Mouse (Mus musculus): ENCODE results near the gene Zc3h15. TPM values are rescaled to one million over a fixed set of nuclear protein-coding genes. Genes with fewer than 3 reads are reported as not detected.

The Zc3h15 gene
- total RNA-seq, 2 experiments from 2014 or later = 145 to 151 TPM

DNA sequence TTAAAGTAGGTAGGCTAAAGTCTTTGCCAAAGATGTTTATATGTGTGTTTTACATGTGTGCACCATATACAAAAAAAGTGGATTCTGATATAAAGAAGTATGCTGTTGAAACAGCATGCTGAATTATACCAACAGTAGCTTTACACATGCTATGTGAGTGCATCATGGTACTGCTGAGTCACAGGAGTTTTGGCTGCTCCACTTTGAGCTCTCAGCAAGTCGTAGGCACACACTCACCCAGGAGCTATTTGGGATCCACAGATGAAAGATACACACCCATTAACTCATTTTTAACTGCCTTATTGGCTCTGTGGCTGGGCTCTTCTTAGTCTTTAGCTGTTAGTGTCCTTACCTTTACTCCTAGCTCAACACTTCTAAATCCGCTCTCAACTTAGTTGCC, 27.6 kb downstream of the Zc3h15 start:
- intact Hi-C loops (cut with DNase I) = no loop called here
- peak in 1 of 2 experiments; percentile 68 for DNase-seq (ENCODE audit: low spot score in 2 of 2)

DNA sequence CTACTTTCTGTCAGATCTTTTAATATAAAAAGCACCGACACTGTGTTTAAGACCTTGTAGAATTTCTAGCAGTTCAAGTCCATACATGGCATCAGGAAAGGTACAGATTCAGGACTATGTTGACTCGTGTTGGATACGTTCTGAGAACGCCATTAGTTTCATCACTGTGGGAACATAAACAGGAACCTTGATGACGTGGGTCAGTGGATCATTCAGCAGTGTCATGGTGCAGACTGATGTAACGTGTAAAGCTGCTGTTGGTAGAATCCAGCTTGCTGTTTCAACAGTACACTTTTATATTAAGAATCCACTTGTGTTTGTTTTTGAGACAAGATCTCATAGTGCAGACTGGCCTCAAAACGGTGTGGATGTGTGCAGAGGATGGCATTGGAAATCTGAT, 28.8 kb downstream of the Zc3h15 start:
- intact Hi-C loops (cut with DNase I) = no loop called here
- DNase-seq (ENCODE audit: low spot score in 2 of 2) = no peak

DNA sequence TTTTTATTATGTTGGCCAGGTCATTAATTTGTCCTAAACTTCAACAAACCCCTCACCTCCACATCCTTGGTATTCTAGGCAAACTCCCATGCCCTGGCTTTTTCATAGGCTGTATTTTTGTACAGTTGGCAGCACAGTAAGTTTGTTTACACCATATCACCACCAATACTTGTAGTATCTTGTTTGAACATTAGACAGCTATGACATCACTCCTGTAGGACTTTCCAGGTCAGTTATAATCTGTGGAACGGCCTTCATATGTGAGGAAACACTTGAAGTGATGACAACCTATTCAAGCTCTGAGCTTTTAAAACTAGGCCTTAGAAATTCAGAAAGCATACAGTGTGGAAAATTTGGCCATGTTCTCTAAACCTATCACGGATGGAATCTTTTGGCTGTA, 29.6 kb downstream of the Zc3h15 start:
- intact Hi-C loops (cut with DNase I) = no loop called here
- no peak for DNase-seq (ENCODE audit: low spot score in 2 of 2)

DNA sequence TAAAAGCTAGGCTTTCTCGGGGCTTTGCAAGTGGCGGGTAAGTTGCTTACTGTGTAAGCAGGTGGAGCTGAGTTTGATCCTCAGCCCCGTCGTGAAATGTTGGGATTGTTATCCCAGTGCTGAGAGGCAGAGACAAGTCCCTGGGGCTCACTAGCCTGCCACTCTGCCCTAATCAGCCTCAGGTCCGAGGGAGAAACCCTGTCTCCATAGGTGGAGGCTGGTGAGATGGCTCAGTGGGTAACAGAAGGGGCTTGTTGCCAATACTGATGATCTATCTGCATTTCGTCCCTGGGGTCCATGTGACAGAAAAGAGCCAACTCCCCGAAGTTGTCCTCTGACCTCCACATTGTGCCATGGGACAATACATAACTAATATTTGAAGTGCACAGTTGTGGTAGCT, 30.2 kb downstream of the Zc3h15 start:
- intact Hi-C loops (cut with DNase I) = no loop called here

DNA sequence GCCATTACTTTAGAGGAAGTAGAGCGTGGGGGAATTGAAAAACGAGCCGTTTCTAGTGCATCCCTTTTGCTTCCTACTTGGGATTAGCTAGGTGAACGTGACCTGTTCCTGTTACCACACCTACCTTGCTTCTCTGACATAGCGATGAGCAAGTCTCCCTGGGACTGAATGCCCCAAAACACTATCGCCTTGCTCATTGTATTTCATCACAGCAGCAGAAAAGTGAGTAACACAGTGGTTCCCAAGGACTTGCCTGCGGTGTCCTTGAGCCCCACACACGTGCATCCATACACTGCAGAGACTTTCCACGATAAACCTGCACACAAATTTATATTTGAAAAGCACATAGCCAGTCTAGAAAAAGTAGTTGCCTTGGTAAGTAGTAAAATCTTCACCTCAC, 30.7 kb downstream of the Zc3h15 start:
- intact Hi-C loops (cut with DNase I) = no loop called here
- DNase-seq (ENCODE audit: low spot score in 2 of 2) = no peak

More for the DNA sequence above, 30.2 kb downstream of the Zc3h15 start:
- no peak for DNase-seq (ENCODE audit: low spot score in 2 of 2)

DNA sequence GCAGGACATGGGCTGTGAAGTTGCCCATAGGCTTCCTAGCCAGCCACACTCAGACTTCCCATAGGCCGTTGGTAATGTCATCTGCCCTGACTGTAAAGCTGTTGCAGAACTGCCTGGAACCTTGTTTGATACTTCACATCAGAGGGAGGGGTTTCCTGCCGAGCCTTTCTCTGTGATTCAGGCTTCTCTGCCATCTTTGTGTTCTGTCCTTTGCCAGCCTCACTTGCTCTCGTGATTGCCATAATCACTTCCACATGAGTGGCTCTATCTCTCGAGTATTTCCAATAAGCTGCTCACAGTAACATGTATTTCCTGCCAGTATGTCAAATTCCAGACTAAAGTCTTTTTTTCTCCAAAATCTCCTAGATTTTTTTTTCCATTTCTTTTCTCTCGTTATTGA, 31.4 kb downstream of the Zc3h15 start:
- no peak for DNase-seq (ENCODE audit: low spot score in 2 of 2)
- intact Hi-C loops (cut with DNase I) = no loop called here

DNA sequence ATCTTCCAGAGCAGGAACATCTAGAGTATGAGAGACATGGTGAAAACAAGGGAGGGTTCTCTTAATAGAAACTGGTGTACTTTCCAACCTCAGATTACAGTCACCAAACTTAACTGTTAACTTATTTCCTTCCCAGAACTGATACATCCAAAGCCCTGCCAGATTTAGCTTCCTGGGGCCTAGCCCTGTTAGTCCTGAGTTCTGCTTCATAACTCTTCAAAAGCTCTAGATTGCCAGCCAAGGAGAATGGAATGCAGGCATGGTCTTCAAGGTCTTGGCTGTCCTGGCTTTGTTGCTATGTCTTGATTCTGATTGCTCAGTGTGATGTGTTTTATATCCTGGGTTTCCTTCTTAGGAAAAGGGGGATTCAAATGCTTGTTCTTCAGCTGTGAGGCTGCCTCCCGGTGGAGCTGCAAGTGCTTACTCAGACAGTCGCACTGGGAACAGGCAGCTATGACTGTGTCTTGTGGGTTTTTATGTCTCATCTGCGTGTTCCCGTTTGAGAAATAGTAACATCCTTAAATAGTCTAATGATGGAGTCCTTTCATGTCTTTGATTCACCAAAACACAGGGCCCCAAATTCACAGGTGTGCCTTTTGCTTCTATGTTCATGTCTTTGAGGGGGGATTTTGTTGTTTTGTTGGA, 32.1 kb downstream of the Zc3h15 start:
- DNase-seq (ENCODE audit: low spot score in 2 of 2) = peak in 1 of 2 experiments; percentile 15
- intact Hi-C loops (cut with DNase I) = no loop called here

DNA sequence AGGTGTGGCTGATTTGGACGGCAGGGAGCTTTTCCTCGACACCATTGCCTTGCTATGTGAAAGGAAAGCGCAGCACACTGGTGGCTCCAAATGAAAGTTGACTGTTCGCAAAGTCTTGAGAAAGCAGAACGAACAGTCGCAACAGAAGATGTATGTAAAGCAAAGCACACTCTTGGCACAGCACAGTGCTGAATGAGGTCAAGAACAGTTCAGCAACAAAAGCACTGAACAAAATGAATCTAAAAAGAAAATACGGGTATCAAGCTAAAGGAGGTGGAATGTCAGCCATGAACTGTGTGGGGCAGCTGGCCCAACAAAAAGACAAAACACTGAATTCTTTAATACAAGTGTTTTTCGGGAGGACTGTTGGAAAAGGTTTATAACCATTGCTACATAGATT, 37.1 kb downstream of the Zc3h15 start:
- intact Hi-C loops (cut with DNase I) = no loop called here
- DNase-seq (ENCODE audit: low spot score in 2 of 2) = no peak

DNA sequence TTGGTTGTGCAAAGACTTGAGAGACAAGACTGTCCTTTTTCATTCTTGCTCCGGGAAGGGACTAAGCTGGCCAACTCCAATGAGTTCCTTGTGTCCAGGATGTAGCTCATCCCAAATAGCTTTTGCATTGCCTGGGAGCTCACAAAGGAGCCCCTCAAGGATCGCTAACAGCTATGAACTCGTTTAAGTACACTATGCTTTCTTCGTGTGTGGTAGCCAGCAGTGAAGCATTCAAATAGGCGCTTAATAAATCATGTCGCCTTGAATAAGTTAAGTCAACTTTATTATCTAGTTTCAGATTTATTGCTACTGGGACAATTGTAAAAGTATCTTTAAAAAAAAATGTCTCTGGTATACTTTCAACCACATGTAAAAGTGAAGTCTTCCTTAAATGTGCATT, 37.5 kb downstream of the Zc3h15 start:
- intact Hi-C loops (cut with DNase I) = no loop called here
- no peak for DNase-seq (ENCODE audit: low spot score in 2 of 2)

DNA sequence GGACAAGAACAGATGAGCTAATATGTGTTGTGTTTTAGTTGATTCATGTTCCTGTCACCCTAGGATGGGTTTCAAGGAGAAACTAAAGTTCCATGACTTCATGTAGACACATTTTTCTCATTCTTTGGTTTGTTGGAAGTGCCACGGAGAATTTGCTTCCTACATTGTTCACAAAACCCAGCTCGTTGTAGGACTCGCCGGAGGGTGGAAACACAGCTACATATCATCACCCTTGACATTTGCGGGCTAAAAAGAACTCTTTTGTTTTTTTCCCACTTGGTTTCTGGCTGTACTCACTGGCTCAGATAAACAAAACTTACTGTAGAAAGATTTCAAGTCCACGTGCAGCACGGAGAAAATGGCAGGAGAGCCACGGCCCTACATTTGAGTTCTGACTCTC, 38.0 kb downstream of the Zc3h15 start:
- no peak for DNase-seq (ENCODE audit: low spot score in 2 of 2)
- intact Hi-C loops (cut with DNase I) = no loop called here

DNA sequence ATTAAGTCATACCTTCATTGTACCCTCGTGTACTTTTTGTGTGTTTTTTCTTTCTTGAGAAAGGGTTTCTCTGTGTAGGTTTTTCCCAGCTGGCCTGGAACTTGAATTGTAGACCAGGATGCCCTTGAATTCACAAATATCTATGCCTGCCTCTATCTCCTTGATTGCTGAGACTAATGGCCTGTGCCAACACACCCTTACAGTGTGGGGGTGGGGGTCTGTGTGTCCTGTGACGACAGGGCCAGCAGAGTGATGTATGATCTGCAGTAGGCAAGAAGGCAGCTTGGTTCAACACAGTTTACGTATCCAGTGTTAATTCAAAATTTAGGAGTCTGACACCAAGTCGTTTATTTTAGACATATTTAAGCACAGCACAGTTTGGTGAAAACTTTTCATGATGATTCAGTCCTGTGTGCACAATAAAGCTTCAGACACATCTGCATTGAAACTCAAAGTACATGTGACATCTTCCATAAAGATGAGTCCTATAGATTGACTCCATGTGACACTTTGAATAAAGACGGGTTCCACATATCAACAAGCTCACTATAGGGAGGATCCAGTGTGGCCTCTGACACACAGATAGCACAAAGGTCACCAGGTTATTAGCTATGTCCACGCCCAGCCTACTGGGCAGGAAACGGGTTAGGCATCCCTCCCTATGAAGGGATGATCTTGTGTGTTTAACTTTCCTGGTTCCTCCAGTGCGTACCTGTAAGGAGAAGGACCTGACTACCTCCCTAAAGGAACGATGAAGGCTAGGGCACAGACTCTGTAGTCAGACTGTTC, 39.7 kb downstream of the Zc3h15 start:
- no peak for DNase-seq (ENCODE audit: low spot score in 2 of 2)
- intact Hi-C loops (cut with DNase I) = no loop called here

DNA sequence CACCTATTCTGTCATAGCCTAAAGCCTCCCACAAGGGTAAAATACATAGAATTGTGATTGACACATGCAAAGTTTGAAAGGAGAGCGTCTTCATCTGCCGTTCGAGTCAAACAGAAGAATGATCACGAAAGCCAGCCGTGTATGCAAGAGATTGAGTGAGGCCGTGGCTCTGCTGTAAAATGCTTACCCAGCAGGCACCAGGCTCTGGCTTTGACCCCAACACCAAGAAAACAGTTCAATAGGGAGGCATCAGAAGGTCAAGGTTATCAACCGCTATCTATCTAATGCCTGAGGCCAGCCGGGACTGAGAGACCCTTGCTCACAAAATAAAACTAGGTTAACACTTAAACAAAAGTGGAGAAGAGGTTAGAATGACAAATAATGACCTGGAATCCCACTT, 40.5 kb downstream of the Zc3h15 start:
- DNase-seq (ENCODE audit: low spot score in 2 of 2) = no peak
- intact Hi-C loops (cut with DNase I) = no loop called here

DNA sequence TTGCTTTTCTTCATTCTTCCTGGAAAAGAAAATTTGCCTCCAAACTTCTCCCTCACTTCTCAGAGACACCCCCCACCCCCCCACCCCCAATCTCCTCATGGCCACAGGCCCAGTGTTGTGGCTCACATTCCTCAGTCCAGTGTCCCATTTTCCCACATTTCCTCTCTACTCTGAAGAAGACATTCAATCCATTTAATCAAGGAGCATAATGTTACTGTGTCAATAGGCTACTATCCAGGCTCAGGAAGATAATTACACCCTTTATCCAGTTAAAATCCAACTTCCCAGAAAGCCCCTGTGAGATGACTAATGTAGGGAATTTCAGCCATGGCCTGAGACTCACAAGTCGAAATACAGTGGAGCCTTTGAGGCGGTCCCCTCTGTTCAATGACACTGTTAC, 46.1 kb downstream of the Zc3h15 start:
- intact Hi-C loops (cut with DNase I) = no loop called here
- DNase-seq (ENCODE audit: low spot score in 2 of 2) = no peak

DNA sequence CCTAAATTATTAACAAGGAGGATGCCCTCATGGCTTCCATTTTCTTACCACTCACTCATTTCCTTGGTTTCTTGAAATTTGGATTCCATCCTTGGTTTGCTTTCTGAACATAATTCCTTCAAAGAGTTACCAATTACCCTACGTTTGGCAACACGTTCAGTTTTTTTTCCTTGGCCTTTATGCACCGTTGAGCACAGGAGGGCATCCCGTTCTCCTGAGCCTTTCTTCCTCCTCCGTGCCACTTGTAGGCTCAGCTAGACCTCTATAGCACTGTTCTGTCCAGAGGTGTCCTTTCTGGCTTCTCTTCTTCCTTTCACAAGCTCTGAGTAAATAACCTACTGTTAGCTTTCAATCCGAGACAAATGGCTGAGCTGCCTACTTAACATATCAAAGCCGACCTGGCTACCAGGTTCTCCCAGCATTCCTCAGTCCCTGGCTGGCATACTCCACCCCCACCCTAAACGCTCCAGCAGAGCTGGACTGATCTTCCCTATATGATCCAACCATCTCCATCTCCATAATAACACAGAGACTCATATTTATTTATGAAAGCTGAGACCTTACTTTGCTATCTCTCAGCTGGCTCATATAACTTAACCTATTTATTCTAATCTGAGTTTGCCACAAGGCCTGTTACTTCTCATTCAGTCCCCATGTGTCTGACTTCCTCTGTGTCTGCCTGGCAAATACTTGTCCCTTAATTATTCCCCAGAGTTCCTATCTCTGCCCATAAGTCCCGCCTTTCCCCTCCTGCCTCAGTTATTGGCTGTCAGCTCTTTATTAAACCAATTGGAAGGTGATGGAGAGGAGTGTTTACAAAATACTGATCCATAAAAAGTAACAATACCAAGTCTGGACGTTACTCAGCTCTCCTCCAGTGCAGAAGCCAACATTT, 48.7 kb downstream of the Zc3h15 start:
- intact Hi-C loops (cut with DNase I) = no loop called here
- DNase-seq (ENCODE audit: low spot score in 2 of 2) = no peak

DNA sequence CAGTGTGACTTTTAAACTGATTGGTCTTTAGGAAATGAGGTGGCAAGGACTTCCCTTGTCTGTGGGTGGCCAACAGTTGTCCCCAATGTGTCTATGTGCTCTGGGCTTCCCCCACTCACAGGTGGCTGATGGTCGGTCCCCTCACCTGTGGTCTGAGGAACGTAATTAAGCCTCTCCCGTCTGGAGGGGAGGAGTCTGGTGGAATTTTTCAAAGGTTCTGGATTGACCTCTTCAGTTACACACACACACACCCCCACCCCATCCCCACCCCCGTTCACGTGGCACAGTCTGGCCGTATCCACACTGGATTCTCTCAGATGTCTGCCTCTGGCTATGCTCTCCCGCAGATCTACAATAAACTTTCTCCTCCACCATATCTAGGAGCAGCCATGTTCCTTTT, 49.8 kb downstream of the Zc3h15 start:
- DNase-seq (ENCODE audit: low spot score in 2 of 2) = no peak
- intact Hi-C loops (cut with DNase I) = no loop called here

DNA sequence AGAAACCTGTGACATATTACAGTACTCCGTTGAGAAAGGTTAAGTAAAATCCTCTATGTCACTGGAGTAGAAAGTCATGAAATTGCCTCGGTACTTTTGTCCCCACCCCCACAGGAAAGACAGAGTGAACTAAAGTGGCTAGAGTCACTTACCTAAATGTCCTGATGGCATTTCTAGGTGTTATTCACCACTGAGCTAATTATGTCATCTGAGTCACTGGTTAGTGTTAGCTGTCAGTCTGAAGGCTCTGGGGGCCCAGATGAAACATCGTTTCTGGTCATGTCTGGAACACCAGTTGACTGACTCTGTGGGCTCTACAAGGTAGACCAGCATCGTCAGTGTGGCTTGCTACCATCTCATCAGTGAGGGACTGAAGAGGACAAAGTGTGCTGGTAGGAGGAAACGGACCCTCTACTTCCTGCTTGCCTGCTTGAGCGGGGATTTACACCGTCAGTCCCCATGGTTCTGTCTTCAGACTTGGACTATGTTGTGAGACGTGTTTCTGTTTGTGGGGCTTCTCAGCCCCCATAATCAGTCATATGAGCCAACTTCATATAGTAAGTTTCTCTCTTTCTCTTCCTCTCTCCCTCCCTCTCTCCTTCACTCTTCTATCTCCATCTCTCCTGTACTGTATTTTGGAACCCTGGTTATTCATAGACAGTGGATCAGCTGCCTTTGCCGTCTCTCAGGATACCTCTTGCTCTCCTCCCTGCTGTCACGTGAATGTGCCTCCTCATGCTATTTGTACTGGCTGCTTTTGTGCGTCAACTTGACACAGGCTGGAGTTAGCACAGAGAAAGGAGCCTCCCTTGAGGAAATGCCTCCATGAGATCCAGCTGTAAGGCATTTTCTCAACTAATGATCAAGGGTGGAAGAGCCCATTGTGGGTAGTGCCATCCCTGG, 51.4 kb downstream of the Zc3h15 start:
- intact Hi-C loops (cut with DNase I) = no loop called here
- DNase-seq (ENCODE audit: low spot score in 2 of 2) = no peak

DNA sequence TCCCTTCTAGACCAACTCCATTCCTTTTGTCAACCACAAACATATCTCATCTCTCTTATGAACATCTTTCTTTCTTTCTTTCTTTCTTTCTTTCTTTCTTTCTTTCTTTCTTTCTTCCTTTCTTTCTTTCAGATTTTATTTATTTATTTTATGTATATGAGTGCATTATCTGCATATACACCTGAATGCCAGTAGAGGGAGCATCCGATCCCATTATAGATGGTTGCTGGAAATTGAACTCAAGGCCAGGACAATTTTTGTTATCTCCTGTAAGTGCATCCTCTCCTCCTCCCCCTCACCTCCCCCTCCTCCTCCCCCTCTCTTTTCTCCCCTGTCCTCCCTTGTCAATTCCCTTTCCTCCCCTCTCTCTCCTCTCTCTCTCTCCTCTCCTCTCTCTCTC, 54.2 kb downstream of the Zc3h15 start:
- intact Hi-C loops (cut with DNase I) = no loop called here
- DNase-seq (ENCODE audit: low spot score in 2 of 2) = no peak

DNA sequence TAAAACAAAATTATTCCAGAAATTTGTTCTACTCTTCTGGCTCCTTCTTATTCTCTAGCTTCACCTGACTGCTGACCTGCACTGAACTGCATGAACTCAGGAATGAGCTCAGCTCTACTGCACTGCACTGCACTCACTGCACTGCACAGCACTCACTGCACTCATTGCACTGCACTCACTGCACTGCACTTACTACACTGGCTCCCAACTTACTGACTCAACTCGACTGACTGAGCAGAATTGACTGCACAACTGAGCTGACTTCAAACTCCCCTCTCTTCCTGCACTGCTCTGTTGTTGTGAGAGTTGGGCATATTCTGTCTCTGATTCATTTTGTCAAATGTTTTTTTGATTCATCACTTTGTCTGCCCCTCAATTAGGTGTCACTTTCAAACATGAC, 55.1 kb downstream of the Zc3h15 start:
- intact Hi-C loops (cut with DNase I) = no loop called here
- no peak for DNase-seq (ENCODE audit: low spot score in 2 of 2)

DNA sequence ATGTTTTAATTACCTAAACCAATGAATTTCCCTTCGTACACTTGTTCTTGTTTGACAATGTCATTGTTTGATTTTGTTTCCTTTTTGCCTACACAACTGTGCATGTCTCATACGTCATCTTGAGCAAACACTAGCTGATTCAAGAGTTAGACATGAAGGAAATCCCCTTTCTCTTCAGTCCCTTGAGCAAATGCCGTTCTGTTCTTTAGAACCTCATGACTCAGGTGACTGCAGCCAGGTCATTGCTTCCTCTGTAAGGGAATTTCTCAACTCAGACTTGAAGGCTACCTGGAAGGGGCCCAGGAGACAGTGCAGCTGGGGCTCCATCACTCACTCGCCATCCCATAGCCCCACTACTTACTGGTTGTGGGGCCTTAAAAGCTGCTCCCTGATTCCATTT, 56.4 kb downstream of the Zc3h15 start:
- intact Hi-C loops (cut with DNase I) = no loop called here
- DNase-seq (ENCODE audit: low spot score in 2 of 2) = no peak

DNA sequence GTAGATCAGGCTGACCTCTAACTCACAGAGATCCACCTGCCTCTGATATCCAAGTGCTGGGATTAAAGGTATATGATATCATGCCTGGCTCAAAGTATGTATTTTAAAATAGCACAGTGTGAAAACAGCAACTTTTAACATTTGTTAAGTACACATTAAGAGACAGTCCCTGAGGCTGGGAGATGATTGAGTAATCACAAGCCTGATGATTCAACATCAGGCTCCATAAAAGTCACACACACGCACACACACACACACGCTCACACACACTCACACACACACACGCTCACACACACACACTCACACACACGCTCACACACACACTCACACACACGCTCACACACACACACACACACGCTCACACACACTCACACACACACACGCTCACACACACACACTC, 58.2 kb downstream of the Zc3h15 start:
- no peak for DNase-seq (ENCODE audit: low spot score in 2 of 2)
- intact Hi-C loops (cut with DNase I) = loop anchor here (1.0 kb wide), 1 partner anchor 22 kb away; the partner anchor contains the start of gene Itgav
